Mouse (Mus musculus) MEL (cell line): ENCODE measurements around the gene Pafah1b1. TPM values are rescaled to one million over a fixed set of nuclear protein-coding genes. Genes with fewer than 3 reads are reported as not detected.

Experiments used
- DNase-seq: peaks from one replicate; pipeline ENCODE4 v3.0.0; 2011; ENCODE audit warnings: low read depth, low spot score
- H3K27ac ChIP-seq: 2 replicates; pipeline ENCODE4 v1.5.1; 2012; ENCODE audit warnings: low read depth, mild to moderate bottlenecking, control low read depth, low read length, moderate library complexity; ENCODE audit not compliant: control insufficient read depth
- H3K27me3 ChIP-seq, 2 experiments: fragments of 150-350 bp in 1 of 2; sonication (generic) in 1 of 2; 2 replicates each; pipeline ENCODE4 v1.6.1; 2012; ENCODE audit warnings: low read length in 2 of 2, mild to moderate bottlenecking in 2 of 2, improper control_type of control experiment in 1 of 2, moderate library complexity in 1 of 2; ENCODE audit not compliant: insufficient read depth in 2 of 2, control insufficient read depth in 1 of 2
- H3K36me3 ChIP-seq, 2 experiments: 2 replicates each; pipeline ENCODE4 v1.6.1; 2012 to 2014; ENCODE audit warnings: low read length in 2 of 2, improper control_type of control experiment in 1 of 2, inconsistent platforms in 1 of 2, mild to moderate bottlenecking in 1 of 2; ENCODE audit not compliant: insufficient read depth in 2 of 2, control insufficient read depth in 1 of 2
- H3K4me1 ChIP-seq, 2 experiments: fragments of 150-350 bp in 1 of 2; sonication (generic) in 1 of 2; 2 replicates each; pipeline ENCODE4 v1.6.1; 2012; ENCODE audit warnings: low read length in 2 of 2, improper control_type of control experiment in 1 of 2, mild to moderate bottlenecking in 1 of 2; ENCODE audit not compliant: insufficient read depth in 2 of 2, control insufficient read depth in 1 of 2
- H3K4me3 ChIP-seq, 2 experiments: fragments of 150-350 bp in 1 of 2; sonication (generic) in 1 of 2; 2 replicates each; pipeline ENCODE4 v1.5.1; 2012; ENCODE audit warnings: low read depth in 2 of 2, low read length in 2 of 2, mild to moderate bottlenecking in 2 of 2, moderate library complexity in 2 of 2, control low read depth in 1 of 2, improper control_type of control experiment in 1 of 2; ENCODE audit not compliant: control insufficient read depth in 1 of 2, insufficient read depth in 1 of 2
- H3K79me2 ChIP-seq: 2 replicates; pipeline ENCODE4 v1.6.1; 2012; ENCODE audit warnings: mild to moderate bottlenecking, low read length, moderate library complexity; ENCODE audit not compliant: control insufficient read depth, poor library complexity, insufficient read depth
- H3K9ac ChIP-seq: 2 replicates; pipeline ENCODE4 v1.6.1; 2012; ENCODE audit warnings: low read depth, mild to moderate bottlenecking, control low read depth, low read length, moderate library complexity; ENCODE audit not compliant: control insufficient read depth, poor library complexity, severe bottlenecking
- H3K9me3 ChIP-seq: fragments of 150-350 bp; sonication (generic); replicated peaks from 2 replicates; pipeline ENCODE4 v1.6.1; 2012; ENCODE audit warnings: mild to moderate bottlenecking, low read length, improper control_type of control experiment, moderate library complexity; ENCODE audit not compliant: insufficient read depth
- BHLHE40 ChIP-seq: IDR thresholded peaks from 2 replicates; pipeline ENCODE4 v1.6.1; 2012; ENCODE audit warnings: low read depth, mild to moderate bottlenecking, inconsistent platforms, low read length, improper control_type of control experiment, borderline replicate concordance
- CHD1 ChIP-seq: IDR thresholded peaks from 2 replicates; pipeline ENCODE4 v1.6.1; 2012; ENCODE audit warnings: low read depth, mild to moderate bottlenecking, inconsistent platforms, low read length, improper control_type of control experiment
- CHD2 ChIP-seq: IDR thresholded peaks from 2 replicates; pipeline ENCODE4 v1.6.1; 2011; ENCODE audit warnings: low read length, improper control_type of control experiment
- GABPA ChIP-seq: IDR thresholded peaks from 2 replicates; pipeline ENCODE4 v1.6.1; 2012; ENCODE audit warnings: low read depth, mild to moderate bottlenecking, inconsistent platforms, low read length, improper control_type of control experiment, moderate library complexity
- MAZ ChIP-seq: IDR thresholded peaks from 2 replicates; pipeline ENCODE4 v1.6.1; 2012; ENCODE audit warnings: low read depth, mild to moderate bottlenecking, inconsistent platforms, low read length, improper control_type of control experiment
- MEF2A ChIP-seq: IDR thresholded peaks from 2 replicates; pipeline ENCODE4 v1.6.1; 2014; ENCODE audit warnings: low read depth, mild to moderate bottlenecking, inconsistent platforms, low read length, improper control_type of control experiment; ENCODE audit not compliant: poor library complexity, insufficient replicate concordance, severe bottlenecking; ENCODE audit errors: extremely low read depth
- MXI1 ChIP-seq: IDR thresholded peaks from 2 replicates; pipeline ENCODE4 v1.6.1; 2011; ENCODE audit warnings: mild to moderate bottlenecking, low read depth, low read length, improper control_type of control experiment
- MYC ChIP-seq: IDR thresholded peaks from 2 replicates; pipeline ENCODE4 v1.6.1; 2011; ENCODE audit warnings: low read depth, mild to moderate bottlenecking, low read length, improper control_type of control experiment, moderate library complexity
- POLR2A ChIP-seq, 2 experiments: IDR thresholded peaks; 2 replicates each; pipeline ENCODE4 v1.6.1; 2011 to 2012; ENCODE audit warnings: low read length in 2 of 2, mild to moderate bottlenecking in 2 of 2, control low read depth in 1 of 2, improper control_type of control experiment in 1 of 2, low read depth in 1 of 2, moderate library complexity in 1 of 2; ENCODE audit not compliant: control insufficient read depth in 1 of 2, insufficient read depth in 1 of 2, poor library complexity in 1 of 2
- POLR2AphosphoS5 ChIP-seq: IDR thresholded peaks from 2 replicates; pipeline ENCODE4 v1.6.1; 2012; ENCODE audit warnings: low read depth, borderline replicate concordance, mild to moderate bottlenecking, inconsistent platforms, low read length, moderate library complexity, mixed read lengths
- TBP ChIP-seq: IDR thresholded peaks from 2 replicates; pipeline ENCODE4 v1.8.0; 2011; ENCODE audit warnings: low read depth, low read length, improper control_type of control experiment
- UBTF ChIP-seq: IDR thresholded peaks from 2 replicates; pipeline ENCODE4 v1.6.1; 2012; ENCODE audit warnings: low read depth, mild to moderate bottlenecking, inconsistent platforms, low read length, improper control_type of control experiment, moderate library complexity, borderline replicate concordance; ENCODE audit not compliant: insufficient read depth
- USF2 ChIP-seq, 2 experiments: IDR thresholded peaks; 2 replicates each; pipeline ENCODE4 v1.6.1; 2011 to 2012; ENCODE audit warnings: improper control_type of control experiment in 2 of 2, low read length in 2 of 2, borderline replicate concordance in 1 of 2, inconsistent platforms in 1 of 2, low read depth in 1 of 2, mild to moderate bottlenecking in 1 of 2; ENCODE audit not compliant: insufficient read depth in 1 of 2
- ZKSCAN1 ChIP-seq: IDR thresholded peaks from 2 replicates; pipeline ENCODE4 v1.6.1; 2012; ENCODE audit warnings: low read depth, mild to moderate bottlenecking, inconsistent platforms, low read length, improper control_type of control experiment, moderate library complexity
- ZNF384 ChIP-seq: IDR thresholded peaks from 2 replicates; pipeline ENCODE4 v1.6.1; 2012; ENCODE audit warnings: low read depth, mild to moderate bottlenecking, inconsistent platforms, low read length, improper control_type of control experiment
- polyA plus RNA-seq, 2 experiments: library from polyadenylated mRNA; stranded (reverse) in 1 of 2; unstranded in 1 of 2; fragments of >175 nt in 1 of 2; fragments of >200 nt in 1 of 2; gene quantifications; 2 replicates each; pipeline versions ENCODE4 v1.2.1 to v1.2.4; 2012; ENCODE audit warnings: low replicate concordance in 2 of 2, low read depth in 1 of 2; ENCODE audit not compliant: insufficient read length in 2 of 2, insufficient read depth in 1 of 2, missing spikeins in 1 of 2
- total RNA-seq: library from RNA; depleted of rRNA; stranded (reverse); fragments of 300-350 nt; gene quantifications from 2 replicates; pipeline ENCODE4 v1.2.3, GENCODE M21; 2012

Pafah1b1 gene
- total and polyA plus RNA-seq, 3 experiments, result 54.5 to 67.4 TPM; not detected in 1

GRCm38 (mm10) chr11:74664279-74664678, 60.2 kb downstream of the Pafah1b1 start:
- H3K9ac ChIP-seq, result no peak overlapping the region
- no peak overlapping the region for H3K4me3 ChIP-seq
- no peak for DNase-seq
- no peaks in the 10 kb centered on the region for H3K4me1 ChIP-seq
- peaks cover 0 to 34% of the 10 kb centered on the region in 2 experiments; a peak in 2 of 4 replicates for H3K36me3 ChIP-seq
- no peak overlapping the region for H3K27ac ChIP-seq
- no peaks in the 10 kb centered on the region for H3K79me2 ChIP-seq
- TF ChIP-seq TBP, result no peak
- no peak for TF ChIP-seq USF2 (IDR thresholded peaks at IDR 0.05; ENCODE audit: borderline replicate concordance in 1 of 2, insufficient read depth in 1 of 2, low read depth in 1 of 2, low read length in 2 of 2)
- no peak for TF ChIP-seq MXI1
- TF ChIP-seq POLR2AphosphoS5, result no peak
- H3K9me3 ChIP-seq, result no peaks in the 10 kb centered on the region
- no peaks in the 10 kb centered on the region for H3K27me3 ChIP-seq

DNA sequence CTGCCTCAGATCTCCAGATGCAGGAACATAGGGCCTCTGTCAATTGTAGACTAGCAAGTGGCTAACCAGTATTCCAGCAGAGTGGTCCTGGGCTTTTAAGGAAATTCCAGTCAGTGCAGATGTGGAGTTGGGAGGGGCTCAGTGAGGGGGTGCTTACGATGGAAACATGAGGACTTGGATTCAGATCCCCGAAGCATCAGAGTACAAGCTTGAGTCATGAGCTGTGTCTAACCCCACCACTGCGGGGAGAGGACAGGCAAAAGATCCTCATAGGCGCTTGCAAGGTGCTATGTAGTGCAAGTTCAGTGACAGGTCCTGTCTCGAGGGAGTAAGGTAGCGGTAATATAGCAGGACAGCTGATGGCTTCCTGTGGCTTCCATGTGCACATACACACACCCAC, 62.2 kb downstream of the Pafah1b1 start:
- H3K27me3 ChIP-seq, result no peaks in the 10 kb centered on the region
- no peaks in the 10 kb centered on the region for H3K9me3 ChIP-seq
- DNase-seq, result no peak
- no peaks in the 10 kb centered on the region for H3K4me1 ChIP-seq
- H3K9ac ChIP-seq, result no peak overlapping the region
- TF ChIP-seq MEF2A (no peak), MAZ (no peak), CHD2 (no peak), POLR2AphosphoS5 (no peak), GABPA (no peak), BHLHE40 (no peak), UBTF (no peak), ZNF384 (no peak), MXI1 (no peak), POLR2A (IDR thresholded peaks at IDR 0.05; ENCODE audit: control insufficient read depth in 1 of 2, insufficient read depth in 1 of 2, low read depth in 1 of 2, low read length in 2 of 2, poor library complexity in 1 of 2) (no peak), MYC (no peak), CHD1 (no peak), ZKSCAN1 (no peak)
- no peak overlapping the region for H3K4me3 ChIP-seq
- H3K79me2 ChIP-seq, result no peaks in the 10 kb centered on the region
- no peak overlapping the region for H3K27ac ChIP-seq
- peaks cover 0 to 52% of the 10 kb centered on the region in 2 experiments; a peak in 2 of 4 replicates for H3K36me3 ChIP-seq
